Mouse (Mus musculus): Measurements from ENCODE around the gene Dcaf4.

- TF ChIP-seq POLR2A (IDR thresholded peaks at IDR 0.05; ENCODE audit: low read depth, low read length) (no peak; the same call in 1 of the 2 replicates), CTCF (IDR thresholded peaks at IDR 0.05; ENCODE audit: extremely low read depth, insufficient read length, insufficient replicate concordance, low read depth, low read length) (no peak)
Measured at GRCm38 (mm10) chr12:83578896-83579569, 58.8 kb downstream of the Dcaf4 start.
